Mouse (Mus musculus) spleen, adult 2 months (tissue): ENCODE results near the gene Shoc2. TPM values are rescaled to one million over a fixed set of nuclear protein-coding genes. Genes with fewer than 3 reads are reported as not detected.

ENCODE experiments used
- DNase-seq, 2 experiments: peaks; one replicate each; pipeline versions ENCODE4 v3.0.0 to v3.0.0-alpha.2; 2012 to 2021; ENCODE audit warnings: low spot score in 2 of 2, low read depth in 1 of 2
- H3K27ac ChIP-seq: fragments of 200-500 bp; 2 replicates; pipeline ENCODE4 v1.5.1; 2012; ENCODE audit warnings: low read length, inconsistent platforms; ENCODE audit not compliant: insufficient read depth
- H3K27me3 ChIP-seq: fragments of 200-500 bp; 2 replicates; pipeline ENCODE4 v1.6.1; 2012; ENCODE audit warnings: mild to moderate bottlenecking, moderate library complexity, low read length, inconsistent platforms; ENCODE audit not compliant: control insufficient read depth, insufficient read depth
- H3K36me3 ChIP-seq: fragments of 200-500 bp; 2 replicates; pipeline ENCODE4 v1.6.1; 2012; ENCODE audit warnings: mild to moderate bottlenecking, low read length, inconsistent platforms; ENCODE audit not compliant: control insufficient read depth, insufficient read depth
- H3K4me1 ChIP-seq: fragments of 200-500 bp; 2 replicates; pipeline ENCODE4 v1.6.1; 2011; ENCODE audit warnings: inconsistent platforms; ENCODE audit not compliant: control insufficient read depth, insufficient read depth, insufficient read length
- H3K4me3 ChIP-seq: fragments of 200-500 bp; 2 replicates; pipeline ENCODE4 v1.5.1; 2011; ENCODE audit warnings: mild to moderate bottlenecking, inconsistent platforms; ENCODE audit not compliant: insufficient read depth, insufficient read length; ENCODE audit errors: extremely low read depth
- CTCF ChIP-seq: fragments of 200-500 bp; IDR thresholded peaks from 2 replicates; pipeline ENCODE4 v1.5.1; 2011; ENCODE audit warnings: mild to moderate bottlenecking, inconsistent platforms; ENCODE audit not compliant: insufficient read depth, insufficient read length, insufficient replicate concordance; ENCODE audit errors: extremely low read depth
- POLR2A ChIP-seq: fragments of 200-500 bp; IDR thresholded peaks from 2 replicates; pipeline ENCODE4 v1.6.1; 2011; ENCODE audit warnings: low read depth, low read length, inconsistent platforms
- WGBS: fragments of 180-500 bp; shearing (Covaris S2); methylation state at CpG from one replicate; pipeline ENCODE4 v1.1.7; 2018; 5-methylcytosine and 5-hydroxymethylcytosine counted together
- polyA plus RNA-seq: library from polyadenylated mRNA; depleted of rRNA; stranded (reverse); fragments of >200 nt; gene quantifications from 2 replicates; pipeline ENCODE4 v1.2.3, GENCODE M21; 2012; rRNA removed

Shoc2 gene
- polyA plus RNA-seq = 5.1 and 5.6 TPM in 2 replicates

- under 1% methylated on average over 62 of the region's 62 CpGs for WGBS
- H3K36me3 ChIP-seq = no peaks in the 10 kb centered on the region
- TF ChIP-seq POLR2A (peak; percentile 56), CTCF (no peak)
- peak; percentile 98 to 99 for DNase-seq
- no peaks in the 10 kb centered on the region for H3K27me3 ChIP-seq
- peak within 1 kb of the TSS; percentile 77 for H3K4me3 ChIP-seq
- peaks cover 3% of the 10 kb centered on the region; the same call in 1 of the 2 replicates for H3K4me1 ChIP-seq
- peak within 1 kb of the TSS; percentile 100 for H3K27ac ChIP-seq
Measured at GRCm38 (mm10) chr19:53943802-53944785, at the start of gene Shoc2, which contains the start of gene Bbip1. Shoc2 (plus strand) TSS chr19:53944306. Bbip1 (minus strand) TSS chr19:53944627.

GRCm38 (mm10) chr19:53894538-53895121 is 49.5 kb upstream of the Shoc2 start:
- H3K4me1 ChIP-seq = peaks cover 52% of the 10 kb centered on the region; the same call in 1 of the 2 replicates
- DNase-seq = no peak

GRCm38 (mm10) chr19:53898046-53898445 is 46.1 kb upstream of the Shoc2 start:
- WGBS = 66% methylated on average over 5 of the region's 5 CpGs
- no peak for TF ChIP-seq CTCF
- no peak for TF ChIP-seq POLR2A
- Histone ChIP-seq H3K36me3 (no peaks in the 10 kb centered on the region), H3K27ac (peak overlapping the region; percentile 6; the same call in 1 of the 2 replicates), H3K4me3 (no peak overlapping the region), H3K27me3 (no peaks in the 10 kb centered on the region), H3K4me1 (peaks cover 47% of the 10 kb centered on the region)
- DNase-seq = no peak

More at GRCm38 (mm10) chr19:53894538-53895121, 49.5 kb upstream of the Shoc2 start:
- 49% methylated on average over 12 of the region's 12 CpGs for WGBS
- Histone ChIP-seq H3K4me3 (no peak overlapping the region), H3K27me3 (no peaks in the 10 kb centered on the region), H3K27ac (peak overlapping the region; percentile 97), H3K36me3 (no peaks in the 10 kb centered on the region)
- TF ChIP-seq POLR2A (no peak), CTCF (no peak)

- H3K27me3 ChIP-seq = no peaks in the 10 kb centered on the region
- DNase-seq = no peak
- H3K27ac ChIP-seq = peak overlapping the region; percentile 6; the same call in 1 of the 2 replicates
- TF ChIP-seq CTCF (no peak), POLR2A (no peak)
- 81% methylated on average over 4 of the region's 4 CpGs for WGBS
- H3K4me1 ChIP-seq = peaks cover 43% of the 10 kb centered on the region
- no peak overlapping the region for H3K4me3 ChIP-seq
- H3K36me3 ChIP-seq = no peaks in the 10 kb centered on the region
Measured at GRCm38 (mm10) chr19:53898498-53898897, 45.6 kb upstream of the Shoc2 start.

DNA sequence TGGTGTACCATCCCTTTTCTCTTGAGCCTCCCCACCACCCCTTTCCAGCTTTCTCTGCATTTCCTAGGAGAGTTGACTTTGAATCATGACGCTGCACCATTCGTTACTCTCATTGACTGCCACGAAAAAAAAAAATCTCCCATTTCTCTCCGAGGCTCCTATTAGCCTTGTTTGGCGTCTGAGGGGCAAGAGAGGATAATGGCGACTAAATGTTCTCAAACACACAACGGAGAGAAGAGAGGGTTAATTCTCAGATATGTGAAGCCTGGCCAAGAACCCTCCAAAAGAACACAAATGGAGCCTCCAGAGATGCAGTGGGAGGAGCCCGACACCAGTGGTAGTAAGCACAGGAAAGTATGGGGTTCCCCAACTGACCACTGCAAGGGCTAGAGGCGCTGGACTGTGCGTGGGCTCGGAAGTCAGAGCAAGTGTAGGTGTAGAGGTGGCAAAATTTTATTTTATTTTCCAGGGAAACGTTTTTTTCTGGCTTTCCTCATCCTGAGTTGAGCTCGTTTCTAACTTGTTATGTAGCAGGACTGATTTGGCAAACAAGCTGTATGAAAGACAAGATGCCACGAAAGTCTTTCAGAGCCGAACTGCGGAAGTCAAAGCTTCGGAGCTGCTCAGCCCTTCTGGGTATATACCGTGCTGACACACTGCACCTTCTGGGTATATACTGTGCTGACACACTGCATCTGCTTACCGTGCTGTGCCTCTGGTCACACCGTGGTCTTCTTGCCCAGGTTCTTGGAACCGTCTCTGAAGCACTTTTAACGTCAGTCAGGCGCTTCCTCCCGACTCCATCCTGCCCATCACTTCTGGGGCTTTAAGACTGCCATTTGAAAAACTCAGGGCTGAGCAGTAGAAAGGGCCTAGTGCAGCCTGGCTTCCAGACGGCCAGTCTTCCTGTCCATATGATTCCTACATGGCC is 44.9 kb upstream of the Shoc2 start:
- WGBS = 72% methylated on average over 25 of the region's 25 CpGs
- H3K36me3 ChIP-seq = no peaks in the 10 kb centered on the region
- peaks cover 37% of the 10 kb centered on the region for H3K4me1 ChIP-seq
- H3K4me3 ChIP-seq = no peak overlapping the region; the same call in 1 of the 2 replicates
- H3K27me3 ChIP-seq = no peaks in the 10 kb centered on the region
- DNase-seq = no peak
- H3K27ac ChIP-seq = peak overlapping the region; percentile 97
- no peak for TF ChIP-seq CTCF

DNA sequence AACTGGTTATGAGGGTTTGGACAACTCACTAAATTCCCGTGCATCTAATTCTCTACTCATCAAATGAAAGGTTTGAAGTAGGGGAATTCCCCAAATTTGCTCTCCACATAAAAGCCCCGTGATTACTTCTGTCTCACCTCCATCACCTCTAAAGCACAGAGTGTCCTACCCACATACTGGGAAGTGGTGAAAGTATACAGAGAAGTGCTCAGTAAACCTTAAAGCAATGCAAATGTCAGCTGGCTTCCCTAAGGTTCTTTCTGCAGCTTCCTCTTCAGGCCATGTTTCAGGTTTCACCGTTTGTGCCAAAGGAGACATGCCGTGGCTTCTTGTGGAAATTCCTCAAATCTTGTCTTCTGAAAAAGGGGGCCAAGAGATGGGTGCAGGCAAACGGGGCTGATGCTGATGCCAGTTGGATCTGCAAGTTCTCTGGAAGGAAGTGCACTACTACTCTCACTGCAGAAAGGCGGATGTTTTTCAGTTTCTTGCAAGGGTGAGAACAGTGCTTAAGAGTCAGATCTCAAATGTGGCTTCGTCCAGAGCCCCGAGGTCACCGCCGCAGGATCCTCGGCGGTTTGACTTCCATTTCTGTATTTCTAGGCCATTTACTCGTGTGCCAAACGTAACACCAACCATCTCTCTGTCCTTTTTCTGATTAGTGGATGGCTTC is 44.0 kb upstream of the Shoc2 start:
- peak overlapping the region; percentile 97 for H3K27ac ChIP-seq
- 28% methylated on average over 14 of the region's 14 CpGs for WGBS
- H3K36me3 ChIP-seq = no peaks in the 10 kb centered on the region
- TF ChIP-seq POLR2A (peak; percentile 8; the same call in 1 of the 2 replicates), CTCF (no peak)
- peaks cover 30% of the 10 kb centered on the region for H3K4me1 ChIP-seq
- H3K27me3 ChIP-seq = no peaks in the 10 kb centered on the region
- DNase-seq = peak; percentile 47 to 67
- peak overlapping the region; percentile 17; the same call in 1 of the 2 replicates for H3K4me3 ChIP-seq
